ENCODE assay signal across 20 mouse cellular contexts in genomic region chr11:105149353-105149752, GRCm38 (mm10). TPM values are rescaled to one million over a fixed set of nuclear protein-coding genes. Genes with fewer than 3 reads are reported as not detected.
"Had no signal": no experiment of that assay in that cellular context is flagged by ENCODE, and none has a peak within 500 bp of the region (broad histone marks: within the 10 kb centered on the region; RNA-seq: fewer than 3 reads in every experiment).

No protein-coding gene starts in this region.

- H3K36me3 ChIP-seq: limb, embryonic 13.5 days; midbrain, embryonic 12.5 days had no signal

- H3K4me2 ChIP-seq: limb, embryonic 13.5 days; midbrain, embryonic 12.5 days had no signal

- H3K4me3 ChIP-seq: limb, embryonic 13.5 days; midbrain, embryonic 12.5 days had no signal

- H3K27me3 ChIP-seq: midbrain, embryonic 12.5 days had no signal

- ATAC-seq: inflammation-experienced regulatory T-cells, adult 6 months; midbrain, embryonic 16.5 days had no signal

- DNase-seq: kidney, adult 11 months; kidney, adult 9 months; kidney, postnatal 36 days; layer of hippocampus, adult 9-11 months; left cerebral cortex, postnatal 4 days; lung, adult 2 months; lung, postnatal 10 days; right cerebral cortex, postnatal 25 days; thymus, adult 2 months; thymus, postnatal 25 days had no signal

- H3K9ac ChIP-seq: limb, embryonic 13.5 days; midbrain, embryonic 12.5 days had no signal

- H3K9me3 ChIP-seq: limb, embryonic 13.5 days; midbrain, embryonic 12.5 days had no signal

- H3K27ac ChIP-seq: kidney, postnatal 0 days; limb, embryonic 13.5 days; midbrain, embryonic 12.5 days had no signal

RNA-seq across cellular contexts. Expression of gene Gm10842, which starts 2.7 kb away (rescaled TPM):
- total RNA-seq: layer of hippocampus, adult 18-20 months; left cerebral cortex, postnatal 4 days; megakaryocyte-erythroid progenitor cell, adult 5-6 weeks had no signal
- polyA plus RNA-seq: inflammation-experienced regulatory T-cells, adult 6 months; kidney, postnatal 0 days; limb, embryonic 13.5 days; lung, adult 2 months; midbrain, embryonic 12.5 days; midbrain, embryonic 16.5 days; neural tube, embryonic 14.5 days; small intestine, adult 2 months; thymus, adult 2 months; urinary bladder, adult 2 months had no signal
